Mouse (Mus musculus) C2C12 (cell line): ENCODE results near the gene Prss38. TPM values are rescaled to one million over a fixed set of nuclear protein-coding genes. Genes with fewer than 3 reads are reported as not detected.
A peak's percentile ranks its signal among the peaks of the same experiment; 100 is the strongest.
"Not testable (repeated sequence)": the region's sequence is repeated elsewhere in the genome, so short reads cannot be mapped to it uniquely, and the experiment has no call there.

ENCODE experiments used
- H3K27me3 ChIP-seq: one replicate; pipeline ENCODE4 v1.6.1; 2011; ENCODE audit not compliant: control insufficient read depth, insufficient read depth, insufficient read length
- H3K36me3 ChIP-seq: one replicate; pipeline ENCODE4 v1.6.1; 2011; ENCODE audit not compliant: control insufficient read depth, insufficient read depth
- H3K4me3 ChIP-seq: one replicate; pipeline ENCODE4 v1.5.1; 2011; ENCODE audit warnings: mild to moderate bottlenecking, control low read depth; ENCODE audit not compliant: poor library complexity, insufficient read depth, severe bottlenecking
- H3K79me2 ChIP-seq: one replicate; pipeline ENCODE4 v1.6.1; 2011; ENCODE audit not compliant: control insufficient read depth, insufficient read depth
- H3K79me3 ChIP-seq: one replicate; pipeline ENCODE4 v1.6.1; 2011; ENCODE audit warnings: low read depth, control low read depth
- H3ac ChIP-seq: one replicate; pipeline ENCODE3; 2011; ENCODE audit warnings: low read depth; ENCODE audit not compliant: control insufficient read depth, insufficient read length
- CEBPB ChIP-seq: IDR thresholded peaks from one replicate; pipeline ENCODE4 v1.6.1; 2011; ENCODE audit warnings: low read depth, mild to moderate bottlenecking, control low read depth, moderate library complexity
- CTCF ChIP-seq: IDR thresholded peaks from one replicate; pipeline ENCODE4 v1.5.1; 2011; ENCODE audit not compliant: control insufficient read depth, insufficient read depth, insufficient read length
- FOSL1 ChIP-seq: IDR thresholded peaks from one replicate; pipeline ENCODE4 v1.8.0; 2011; ENCODE audit warnings: mild to moderate bottlenecking, low read length; ENCODE audit not compliant: poor library complexity, insufficient read depth, severe bottlenecking
- MAX ChIP-seq: IDR thresholded peaks from one replicate; pipeline ENCODE4 v1.6.1; 2011; ENCODE audit warnings: mild to moderate bottlenecking, control low read depth
- MYOD1 ChIP-seq: IDR thresholded peaks from one replicate; pipeline ENCODE4 v1.6.1; 2011; ENCODE audit warnings: low read depth; ENCODE audit not compliant: control insufficient read depth, insufficient read length
- MYOG ChIP-seq: IDR thresholded peaks from one replicate; pipeline ENCODE4 v1.6.1; 2011; ENCODE audit not compliant: control insufficient read depth, insufficient read length; ENCODE audit errors: extremely low read depth
- USF1 ChIP-seq: IDR thresholded peaks from one replicate; pipeline ENCODE4 v1.6.1; 2011; ENCODE audit warnings: low read depth, mild to moderate bottlenecking, control low read depth, moderate library complexity
- polyA plus RNA-seq: library from polyadenylated mRNA; unstranded; fragments of >200 nt; fragmentation: generic; extraction: Trizol; gene quantifications from one replicate; pipeline ENCODE4 v1.2.1, GENCODE M21; 2012; ENCODE audit warnings: missing spikeins

Gene Prss38
- polyA plus RNA-seq, 1 experiment: not detected

GRCm38 (mm10) chr11:59369848-59370247 is 5.6 kb downstream of the Prss38 start:
- Histone ChIP-seq H3K27me3 (peaks cover 14% of the 10 kb centered on the region), H3K79me2 (no peaks in the 10 kb centered on the region), H3K79me3 (no peaks in the 10 kb centered on the region), H3ac (no peak overlapping the region), H3K36me3 (no peaks in the 10 kb centered on the region), H3K4me3 (no peak overlapping the region)
- TF ChIP-seq MAX: no peak
- TF ChIP-seq FOSL1: no peak
- no peak for TF ChIP-seq CEBPB
- no peak for TF ChIP-seq CTCF
- no peak for TF ChIP-seq USF1
- peak; percentile 42 for TF ChIP-seq MYOD1

GRCm38 (mm10) chr11:59367955-59368354 is 7.5 kb downstream of the Prss38 start:
- H3K36me3 ChIP-seq, H3K4me3 ChIP-seq, H3K79me2 ChIP-seq, H3K79me3 ChIP-seq, H3ac ChIP-seq: not testable (repeated sequence)
- peaks cover 14% of the 10 kb centered on the region for H3K27me3 ChIP-seq

- peaks cover 3% of the 10 kb centered on the region for H3K27me3 ChIP-seq
These were observed 8.8 kb downstream of the Prss38 start for GRCm38 (mm10) chr11:59366633-59367032.

GRCm38 (mm10) chr11:59366031-59366430 is 9.4 kb downstream of the Prss38 start:
- Histone ChIP-seq H3K4me3 (no peak overlapping the region), H3K36me3 (no peaks in the 10 kb centered on the region), H3K79me3 (no peaks in the 10 kb centered on the region), H3K79me2 (no peaks in the 10 kb centered on the region), H3ac (no peak overlapping the region), H3K27me3 (no peaks in the 10 kb centered on the region)
- TF ChIP-seq MAX (no peak), MYOD1 (no peak), FOSL1 (no peak)

More at GRCm38 (mm10) chr11:59366633-59367032, 8.8 kb downstream of the Prss38 start:
- no peak for TF ChIP-seq MYOD1
- no peak for TF ChIP-seq CTCF
- TF ChIP-seq MAX: no peak
- no peak for TF ChIP-seq FOSL1
- TF ChIP-seq CEBPB: no peak
- TF ChIP-seq USF1: no peak
- no peak for TF ChIP-seq MYOG
- Histone ChIP-seq H3K36me3 (no peaks in the 10 kb centered on the region), H3K79me3 (no peaks in the 10 kb centered on the region), H3K79me2 (no peaks in the 10 kb centered on the region), H3K4me3 (no peak overlapping the region), H3ac (no peak overlapping the region)

GRCm38 (mm10) chr11:59364417-59364816 is 11.0 kb downstream of the Prss38 start:
- Histone ChIP-seq H3K4me3 (no peak overlapping the region), H3ac (no peak overlapping the region), H3K79me2 (no peaks in the 10 kb centered on the region), H3K36me3 (no peaks in the 10 kb centered on the region), H3K27me3 (no peaks in the 10 kb centered on the region), H3K79me3 (no peaks in the 10 kb centered on the region)
- TF ChIP-seq MYOD1 (no peak), MAX (no peak)

- TF ChIP-seq MYOG: no peak
- TF ChIP-seq MAX: no peak
- no peak for TF ChIP-seq MYOD1
- no peak for TF ChIP-seq FOSL1
- TF ChIP-seq CTCF: no peak
- no peak for TF ChIP-seq USF1
- TF ChIP-seq CEBPB: no peak
- no peak overlapping the region for H3K4me3 ChIP-seq
- H3K36me3 ChIP-seq: no peaks in the 10 kb centered on the region
- H3K79me2 ChIP-seq: no peaks in the 10 kb centered on the region
- no peaks in the 10 kb centered on the region for H3K79me3 ChIP-seq
- H3ac ChIP-seq: no peak overlapping the region
- H3K27me3 ChIP-seq: no peaks in the 10 kb centered on the region
These were observed 11.4 kb downstream of the Prss38 start for GRCm38 (mm10) chr11:59364007-59364406.

- TF ChIP-seq MYOG (no peak), MYOD1 (no peak), CEBPB (no peak), FOSL1 (no peak)
- Histone ChIP-seq H3K79me3 (no peaks in the 10 kb centered on the region), H3K4me3 (no peak overlapping the region), H3ac (no peak overlapping the region), H3K27me3 (peaks cover 7% of the 10 kb centered on the region), H3K36me3 (no peaks in the 10 kb centered on the region), H3K79me2 (no peaks in the 10 kb centered on the region)
These were observed 14.2 kb downstream of the Prss38 start for GRCm38 (mm10) chr11:59361291-59361690.
